Mouse (Mus musculus): ENCODE results near the gene Cenpt. TPM values are rescaled to one million over a fixed set of nuclear protein-coding genes. Genes with fewer than 3 reads are reported as not detected.
"Not testable (repeated sequence)": the region's sequence is repeated elsewhere in the genome, so short reads cannot be mapped to it uniquely, and the experiment has no call there.

Cenpt gene
- total RNA-seq, 2 experiments from 2014 or later, result 9.9 to 22.0 TPM

GRCm38 (mm10) chr8:105855248-105856167 is 2.4 kb upstream of the Cenpt start:
- no peak for ATAC-seq (replicated peaks; ENCODE audit: poor library complexity, severe bottlenecking)

- peak; percentile 61 for ATAC-seq (replicated peaks; ENCODE audit: poor library complexity, severe bottlenecking)
These were observed 1.7 kb upstream of the Cenpt start, which contains the start of gene Thap11 for GRCm38 (mm10) chr8:105854715-105855216. TSS of gene Thap11 (plus strand) at chr8:105855132.

- ATAC-seq (replicated peaks; ENCODE audit: poor library complexity, severe bottlenecking), result no peak
These were observed 1.2 kb upstream of the Cenpt start for GRCm38 (mm10) chr8:105854303-105854702.

GRCm38 (mm10) chr8:105852146-105852729 is 840 bp downstream of the Cenpt start:
- no peak for ATAC-seq (replicated peaks; ENCODE audit: poor library complexity, severe bottlenecking)

GRCm38 (mm10) chr8:105851651-105852143 is 1.4 kb downstream of the Cenpt start:
- peak; percentile 83 for ATAC-seq (replicated peaks; ENCODE audit: poor library complexity, severe bottlenecking)

- no peak for ATAC-seq (replicated peaks; ENCODE audit: poor library complexity, severe bottlenecking)
These were observed 2.5 kb downstream of the Cenpt start for GRCm38 (mm10) chr8:105850611-105851010.

GRCm38 (mm10) chr8:105850014-105850413 is 3.1 kb downstream of the Cenpt start:
- ATAC-seq (replicated peaks; ENCODE audit: poor library complexity, severe bottlenecking), result no peak

GRCm38 (mm10) chr8:105846678-105847077 is 6.4 kb downstream of the Cenpt start:
- 0 out of 2 replicates have a peak, but pooled peaks have one; percentile 17 for ATAC-seq (replicated peaks; ENCODE audit: poor library complexity, severe bottlenecking)

GRCm38 (mm10) chr8:105839209-105839608 is 13.9 kb downstream of the Cenpt start:
- ATAC-seq (replicated peaks; ENCODE audit: poor library complexity, severe bottlenecking), result no peak

GRCm38 (mm10) chr8:105836991-105837390 is 16.1 kb downstream of the Cenpt start:
- peak; percentile 52 for ATAC-seq (replicated peaks; ENCODE audit: poor library complexity, severe bottlenecking)

GRCm38 (mm10) chr8:105835318-105835717 is 17.8 kb downstream of the Cenpt start:
- peak; percentile 96 for ATAC-seq (replicated peaks; ENCODE audit: poor library complexity, severe bottlenecking)

GRCm38 (mm10) chr8:105833740-105834139 is 19.3 kb downstream of the Cenpt start:
- ATAC-seq (replicated peaks; ENCODE audit: poor library complexity, severe bottlenecking), result not testable (repeated sequence)

GRCm38 (mm10) chr8:105826861-105827848 is 25.9 kb downstream of the Cenpt start, which contains the start of the genes Ranbp10 and Tsnaxip1:
TSS of gene Ranbp10 (minus strand) at chr8:105827350.
TSS of gene Tsnaxip1 (plus strand) at chr8:105827731.
- peak; percentile 93 for ATAC-seq (replicated peaks; ENCODE audit: poor library complexity, severe bottlenecking)

- 0 out of 2 replicates have a peak, but pooled peaks have one; percentile 11 for ATAC-seq (replicated peaks; ENCODE audit: poor library complexity, severe bottlenecking)
These were observed 26.7 kb downstream of the Cenpt start for GRCm38 (mm10) chr8:105826379-105826778.

GRCm38 (mm10) chr8:105825506-105825905 is 27.6 kb downstream of the Cenpt start:
- ATAC-seq (replicated peaks; ENCODE audit: poor library complexity, severe bottlenecking), result 0 out of 2 replicates have a peak, but pooled peaks have one; percentile 8

GRCm38 (mm10) chr8:105820925-105821324 is 32.2 kb downstream of the Cenpt start:
- no peak for ATAC-seq (replicated peaks; ENCODE audit: poor library complexity, severe bottlenecking)

GRCm38 (mm10) chr8:105819659-105820058 is 33.4 kb downstream of the Cenpt start:
- ATAC-seq (replicated peaks; ENCODE audit: poor library complexity, severe bottlenecking), result no peak

GRCm38 (mm10) chr8:105813241-105813640 is 39.8 kb downstream of the Cenpt start:
- ATAC-seq (replicated peaks; ENCODE audit: poor library complexity, severe bottlenecking), result no peak

GRCm38 (mm10) chr8:105812511-105812910 is 40.6 kb downstream of the Cenpt start:
- ATAC-seq (replicated peaks; ENCODE audit: poor library complexity, severe bottlenecking), result no peak

- ATAC-seq (replicated peaks; ENCODE audit: poor library complexity, severe bottlenecking), result no peak
These were observed 41.5 kb downstream of the Cenpt start for GRCm38 (mm10) chr8:105811543-105811942.

Data from granulocyte monocyte progenitor cell, adult 5-6 weeks (primary cell).